Mouse (Mus musculus) thymus, postnatal 36 days (tissue): ENCODE measurements around the gene Gm10663.

Source experiments
- DNase-seq, 2 experiments: peaks; one replicate each; pipeline ENCODE4 v3.0.0; 2022; ENCODE audit warnings: mixed read lengths in 2 of 2

Gm10663 gene

DNA sequence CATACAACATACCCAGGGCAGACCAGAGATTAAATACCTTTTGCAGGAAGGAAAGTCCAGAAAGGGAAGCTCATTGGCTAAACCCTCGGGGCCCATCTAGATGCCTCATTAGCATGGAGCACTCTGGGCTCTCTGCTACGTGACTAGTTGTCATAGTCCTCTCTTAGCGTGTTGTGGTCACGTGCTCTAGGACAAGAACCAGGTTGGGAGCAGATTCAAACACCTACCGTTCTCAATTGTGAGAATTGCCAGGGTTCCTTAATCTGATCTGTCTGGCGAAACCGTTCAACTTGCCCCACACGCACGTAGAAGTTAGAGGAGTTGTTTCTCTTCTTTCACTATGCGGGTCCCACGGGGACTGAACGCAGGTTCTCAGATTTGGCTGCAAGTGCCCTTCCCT lies 13.3 kb downstream of the Gm10663 start:
- no peak for DNase-seq

GRCm38 (mm10) chr8:65089781-65090180 lies 14.9 kb downstream of the Gm10663 start:
- no peak for DNase-seq

- no peak for DNase-seq
These were observed 23.1 kb downstream of the Gm10663 start for GRCm38 (mm10) chr8:65097760-65098415.

GRCm38 (mm10) chr8:65099735-65100134 lies 24.9 kb downstream of the Gm10663 start:
- no peak for DNase-seq

DNA sequence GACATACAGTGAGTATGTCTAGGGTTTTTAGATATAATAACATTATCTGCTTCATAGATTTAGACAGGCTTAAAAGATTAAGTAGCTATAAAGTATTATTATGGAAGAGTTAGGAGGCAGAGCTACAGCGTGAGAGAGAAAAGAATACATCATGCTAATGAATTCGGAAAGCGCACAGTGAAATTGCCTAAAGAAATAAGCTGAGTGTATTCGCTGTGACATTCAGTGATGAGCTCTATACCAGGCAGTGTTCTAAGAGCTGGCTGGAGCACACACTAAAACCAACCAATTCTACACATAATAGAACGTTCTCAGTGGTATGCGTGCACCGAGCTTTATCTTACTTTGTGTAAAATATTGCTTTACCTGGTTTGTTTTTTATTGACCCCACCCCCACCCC lies 28.8 kb downstream of the Gm10663 start:
- DNase-seq = no peak

DNA sequence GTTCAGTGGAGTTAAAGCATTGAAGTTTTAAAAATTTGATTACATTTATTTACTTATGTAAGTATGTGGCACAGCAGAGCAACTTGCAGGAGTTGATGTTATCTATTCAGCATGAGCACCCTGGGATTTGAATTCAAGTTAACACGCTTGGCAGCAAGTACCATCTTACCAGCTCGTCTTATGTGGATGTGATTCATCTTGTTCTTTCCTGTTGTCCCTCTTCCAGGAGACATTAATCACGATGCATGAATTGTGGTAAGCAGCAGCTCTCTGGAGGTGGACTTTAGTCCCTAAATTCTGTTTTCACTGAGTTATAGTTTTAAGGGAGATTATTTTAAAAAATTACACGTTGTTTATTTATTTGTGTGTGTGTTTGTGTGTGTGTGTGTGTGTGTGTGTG lies 29.2 kb downstream of the Gm10663 start:
- no peak for DNase-seq

GRCm38 (mm10) chr8:65107936-65108718 lies 33.3 kb downstream of the Gm10663 start:
- DNase-seq = no peak

DNA sequence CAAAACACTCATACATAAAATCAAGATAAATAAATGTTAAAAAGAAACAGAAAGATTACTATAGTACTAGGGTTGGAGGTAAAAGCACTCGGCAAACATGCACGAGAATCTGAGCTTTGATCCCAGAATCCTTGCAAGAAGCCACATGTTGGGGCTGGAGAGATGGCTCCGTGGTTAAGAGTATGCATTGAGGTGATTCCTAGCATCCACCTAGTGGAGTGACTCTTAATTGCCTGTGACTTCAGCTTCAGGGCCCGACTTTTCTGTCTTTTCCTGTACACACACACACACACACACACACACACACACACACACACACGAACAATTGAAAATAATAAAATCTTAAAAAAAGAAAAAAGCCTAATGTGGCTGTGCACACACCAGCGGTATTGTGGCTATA lies 34.1 kb downstream of the Gm10663 start:
- no peak for DNase-seq

- peak; percentile 11 to 12 for DNase-seq
These were observed 35.5 kb downstream of the Gm10663 start for GRCm38 (mm10) chr8:65110285-65110691.

DNA sequence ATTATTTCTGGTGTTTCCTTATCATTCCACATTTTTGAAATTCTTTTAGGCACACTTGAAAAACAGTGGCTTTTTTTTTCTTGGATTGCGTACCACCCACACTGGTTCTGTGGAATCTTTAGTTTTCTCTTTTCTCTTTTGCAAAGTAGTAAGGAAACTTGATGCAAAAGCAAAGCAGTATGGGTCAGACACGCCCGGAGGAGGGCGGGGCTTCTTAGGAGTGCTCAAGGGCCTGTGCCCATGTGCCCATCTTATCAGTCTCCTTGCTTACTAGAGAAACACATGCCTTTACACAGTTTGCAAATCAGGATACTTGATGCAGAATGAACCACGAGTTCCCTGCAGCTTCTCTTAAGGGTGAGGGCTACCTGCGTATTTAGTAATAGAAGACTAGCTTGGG lies 37.3 kb downstream of the Gm10663 start:
- DNase-seq = no peak

GRCm38 (mm10) chr8:65126014-65126413 lies 51.2 kb downstream of the Gm10663 start:
- DNase-seq = no peak

- no peak for DNase-seq
These were observed 51.6 kb downstream of the Gm10663 start for GRCm38 (mm10) chr8:65126454-65126853.
